Mouse (Mus musculus) skeletal muscle tissue, adult 2 months (tissue): ENCODE data around the gene Cds1.

Experiments
- DNase-seq: peaks from one replicate; pipeline ENCODE4 v3.0.0-alpha.2; 2012; ENCODE audit warnings: low read depth, low spot score

Gene Cds1

DNA sequence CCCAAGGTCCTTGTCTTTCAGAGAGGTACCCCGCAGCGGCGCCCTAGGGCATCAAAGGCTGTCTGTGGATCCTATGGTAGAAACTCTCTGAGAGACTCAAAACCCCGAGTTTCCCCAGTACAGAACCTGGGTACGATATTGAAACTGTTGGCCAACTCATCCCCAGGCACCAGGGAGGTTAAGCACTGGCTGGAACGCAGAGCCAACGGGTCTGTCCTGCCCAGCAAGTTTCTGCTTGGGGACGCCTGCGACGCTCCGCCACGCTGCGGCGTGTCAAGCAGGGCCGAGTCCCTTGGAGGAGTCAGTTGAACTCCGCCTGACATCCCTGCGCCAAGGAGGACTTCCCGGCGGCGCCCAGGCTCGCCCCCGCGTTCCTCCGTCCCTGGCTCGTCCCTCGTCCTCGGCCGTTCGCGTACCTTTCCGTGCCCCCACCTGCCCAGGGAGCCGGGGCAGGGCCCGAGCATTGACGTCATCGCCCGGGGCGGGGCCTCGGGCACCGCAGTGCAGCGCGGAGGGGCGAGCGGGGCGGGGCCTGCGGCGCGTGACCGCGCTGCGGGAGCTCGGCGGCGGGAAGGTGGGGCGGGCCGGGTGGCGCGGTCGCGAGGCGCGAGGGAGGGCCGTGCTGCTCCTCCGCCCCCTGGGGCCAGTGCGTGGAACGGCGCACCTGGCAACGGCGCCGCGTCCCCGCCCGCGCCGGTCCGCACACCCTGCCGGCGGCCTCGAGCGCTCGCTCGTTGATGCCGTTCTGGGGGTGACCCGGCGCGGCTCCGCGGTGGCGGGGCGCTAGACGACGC, at the start of gene Cds1:
Cds1 (plus strand) TSS at position 577 of the 794 bp plus-strand sequence.
- peak; percentile 15 for DNase-seq

DNA sequence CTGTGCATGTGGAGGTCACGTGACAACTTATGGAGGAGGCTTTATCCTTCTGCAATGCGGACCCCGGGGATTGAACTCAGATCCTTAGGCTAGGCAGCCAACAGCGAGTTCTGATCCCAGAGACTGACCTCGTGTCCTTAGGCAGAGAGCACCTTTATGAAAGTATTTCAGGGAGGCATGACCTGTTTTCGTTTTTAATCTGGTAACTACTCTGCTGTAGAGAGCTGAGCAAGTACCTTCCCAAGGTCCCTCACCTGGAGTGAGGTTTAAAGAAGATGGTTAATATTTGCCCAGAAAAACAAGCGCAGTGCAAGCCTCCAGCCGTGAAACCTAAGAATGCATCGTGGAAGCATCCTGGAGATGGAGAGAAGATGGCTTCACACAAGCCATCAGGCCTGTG, 40.7 kb upstream of the Cds1 start:
- DNase-seq, result no peak

DNA sequence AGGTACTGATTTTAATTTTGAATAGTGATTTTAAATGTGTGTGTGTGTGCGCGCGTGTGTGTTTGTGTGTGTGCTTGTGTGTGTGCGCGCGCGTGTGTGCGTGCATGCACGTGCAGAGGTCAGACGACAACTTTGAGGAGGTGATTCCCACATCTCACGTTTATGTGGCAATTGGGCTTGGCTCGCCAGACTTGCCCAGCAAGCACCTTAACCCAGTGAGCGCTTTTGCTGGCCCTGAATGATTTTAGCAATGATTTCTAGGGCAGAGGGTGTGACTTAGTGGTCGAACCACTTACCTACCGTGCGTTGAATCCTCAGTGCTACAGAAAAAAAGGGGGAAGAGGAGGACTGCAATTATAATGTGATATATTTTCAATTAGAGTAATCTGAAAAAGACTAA, 40.2 kb upstream of the Cds1 start:
- no peak for DNase-seq

DNA sequence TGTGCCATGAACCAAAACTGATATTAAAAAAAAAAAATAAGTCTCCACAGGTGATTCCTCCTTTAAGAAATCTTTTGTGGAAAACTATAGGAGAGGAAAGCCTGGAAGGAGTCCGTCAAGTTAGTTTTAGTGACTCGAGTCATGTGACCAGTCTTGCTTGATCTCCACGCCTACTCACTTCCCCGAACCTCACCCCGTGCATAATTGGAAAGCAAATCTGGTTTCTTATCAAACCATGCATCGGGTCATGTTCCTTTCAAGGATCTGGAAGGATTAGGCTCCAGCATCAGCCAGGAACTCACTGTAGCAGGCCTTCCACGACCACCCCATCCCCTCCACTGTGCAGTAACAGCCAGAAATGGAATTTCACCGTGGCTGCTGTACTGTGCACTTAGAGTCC, 39.2 kb upstream of the Cds1 start:
- no peak for DNase-seq

DNA sequence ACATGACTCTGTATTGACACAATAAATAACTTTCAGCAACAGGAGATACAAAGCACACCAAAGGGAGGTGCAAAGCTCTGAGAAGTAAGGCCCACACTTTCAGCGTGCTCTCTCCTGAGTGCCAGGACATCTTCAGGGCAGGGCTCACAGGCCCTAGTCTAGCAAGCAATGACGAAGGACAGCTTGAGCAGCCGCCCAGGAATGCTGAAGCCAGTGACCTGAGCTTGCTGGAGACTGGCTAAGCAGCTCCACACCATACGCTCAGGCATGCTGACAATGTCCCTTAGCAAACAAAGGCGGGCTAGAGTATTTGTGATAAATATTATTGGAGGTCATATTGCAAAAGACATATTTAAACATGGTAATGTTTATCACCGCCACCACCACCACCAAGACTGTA, 38.6 kb upstream of the Cds1 start:
- DNase-seq, result no peak

DNA sequence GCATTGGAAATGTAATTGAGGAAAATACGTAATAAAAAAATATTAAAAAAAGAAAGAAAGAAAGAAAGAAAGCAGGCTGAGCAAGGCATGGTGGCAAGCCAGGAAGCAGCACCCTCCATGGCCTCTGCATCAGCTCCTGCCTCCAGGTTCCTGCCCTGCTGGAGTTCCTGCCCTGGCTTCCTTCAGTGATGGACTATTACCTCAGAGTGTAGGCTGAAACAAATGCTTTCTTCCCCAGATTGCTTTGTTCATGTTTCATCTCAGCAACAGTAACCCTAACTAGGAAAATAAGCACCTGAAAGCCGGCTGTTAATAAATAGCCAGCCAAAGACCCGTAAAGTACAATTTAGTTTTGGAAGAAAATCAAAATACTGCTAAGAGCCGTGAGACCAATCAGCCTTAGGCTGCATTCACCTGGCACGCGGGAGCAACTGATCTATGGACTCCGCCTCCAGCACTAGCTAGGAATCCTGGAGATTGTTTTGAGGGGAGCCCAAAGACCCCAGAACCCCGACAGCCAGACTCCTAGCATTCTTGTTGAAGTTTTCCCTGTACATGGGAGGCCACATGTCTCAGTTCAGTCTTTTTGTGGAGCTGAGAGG, 36.5 kb upstream of the Cds1 start:
- DNase-seq, result no peak

DNA sequence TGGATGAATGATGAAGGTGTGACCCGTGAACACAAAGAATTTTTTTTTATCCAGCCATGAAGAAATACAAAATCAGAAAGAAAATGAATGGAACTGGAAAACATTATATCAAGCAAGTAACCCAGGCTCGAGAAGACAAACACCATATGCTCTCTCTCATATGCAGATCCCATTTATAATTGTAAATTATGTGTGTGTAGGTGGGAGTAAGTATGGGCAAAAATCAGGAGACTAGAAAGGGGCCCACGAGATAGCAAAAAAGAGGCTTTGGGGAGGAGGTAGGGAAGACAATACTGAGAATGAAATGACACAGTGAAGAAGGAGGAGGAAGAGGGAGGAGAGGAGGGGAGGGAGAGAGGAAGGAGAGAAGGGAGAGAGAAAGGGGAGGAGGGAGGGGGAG, 27.6 kb upstream of the Cds1 start:
- no peak for DNase-seq

DNA sequence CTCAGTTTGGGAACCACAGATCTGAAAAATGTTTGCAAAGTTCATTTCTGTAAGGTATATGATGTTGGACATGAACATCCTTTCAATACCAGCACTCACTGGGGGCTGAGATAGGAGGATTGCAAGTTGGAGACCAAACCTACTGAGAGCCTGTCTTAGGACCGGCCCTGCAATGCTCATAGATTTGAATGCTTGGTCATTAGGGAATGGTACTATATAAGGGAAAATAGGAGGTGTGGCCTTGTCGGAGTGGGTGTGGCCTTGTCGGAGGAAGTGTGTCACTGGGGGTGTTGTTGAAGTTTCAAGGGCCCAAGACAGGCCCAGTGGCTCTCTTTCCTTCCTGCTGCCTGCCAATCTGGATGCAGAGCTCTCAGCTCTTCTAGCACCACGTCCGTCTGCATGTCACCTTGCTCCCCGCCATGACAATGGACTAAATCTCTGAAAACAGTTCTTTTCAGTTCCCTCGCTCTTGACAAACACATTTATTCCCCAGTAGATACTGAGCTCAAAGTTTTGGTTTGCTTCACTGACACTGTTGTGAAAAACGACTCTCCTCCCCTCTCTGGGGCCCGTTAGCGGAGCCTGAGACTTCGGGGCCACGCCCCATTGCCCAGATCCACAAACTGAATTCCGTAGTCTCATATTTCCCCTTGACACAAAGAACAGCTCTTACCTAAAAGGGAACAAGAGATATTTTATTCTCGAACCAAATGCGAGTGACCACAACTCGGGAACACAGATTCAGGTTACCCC, 24.3 kb upstream of the Cds1 start:
- DNase-seq, result no peak

DNA sequence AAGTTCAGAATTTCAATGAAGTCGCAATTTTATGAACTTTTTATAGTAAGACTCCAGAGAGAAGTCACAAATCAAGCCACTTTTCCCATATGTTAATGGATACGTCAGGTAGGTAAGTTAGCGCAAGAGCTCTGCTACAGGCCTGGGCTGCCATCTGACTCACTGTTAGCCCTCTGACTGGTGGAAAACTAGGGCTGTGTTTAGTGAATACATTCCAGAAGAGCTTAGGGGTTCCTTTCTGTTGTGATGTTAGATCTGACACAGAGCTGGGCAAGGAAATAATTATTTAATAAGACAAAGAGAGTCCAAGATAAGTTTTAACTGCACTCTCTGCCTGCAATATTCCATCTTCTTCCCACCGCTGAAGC, 23.7 kb upstream of the Cds1 start:
- DNase-seq, result no peak

DNA sequence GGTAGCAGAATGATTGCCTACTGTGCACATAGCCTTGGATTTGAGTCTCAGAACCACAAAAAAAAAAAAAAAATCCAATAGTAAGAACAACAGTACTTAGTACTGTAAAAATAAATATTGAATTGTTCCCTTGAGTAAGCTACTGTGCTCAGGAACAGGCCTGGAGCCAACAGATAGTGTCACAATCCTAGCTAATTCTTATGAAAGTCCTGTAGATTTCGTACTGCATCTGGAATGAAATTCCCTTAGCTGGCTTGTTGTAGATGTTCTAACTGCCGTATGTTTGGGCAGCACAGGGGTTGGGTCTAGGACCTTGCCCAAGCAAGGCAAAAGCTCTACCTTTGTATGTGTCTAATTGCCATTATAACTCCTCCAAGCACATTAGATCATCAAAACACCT, 22.9 kb upstream of the Cds1 start:
- DNase-seq, result peak; percentile 3

DNA sequence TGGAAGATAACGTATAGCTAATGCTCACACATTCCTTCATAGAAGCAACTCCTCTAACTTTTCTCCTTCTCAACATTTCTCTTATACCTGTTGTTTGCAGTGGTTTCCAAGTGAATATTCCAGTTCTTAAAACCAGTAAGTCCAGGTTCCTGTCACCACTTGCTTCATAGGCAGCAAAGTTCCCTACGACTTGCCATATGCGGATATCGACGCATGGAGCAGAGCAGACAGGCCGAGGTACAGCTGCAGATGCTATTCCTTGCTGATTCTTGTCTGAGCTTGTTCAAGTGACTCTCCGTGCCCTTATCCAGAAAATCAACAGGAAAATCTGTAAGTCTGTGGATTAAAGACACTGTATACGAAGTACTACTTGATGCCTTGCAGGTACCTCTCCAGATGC, 22.5 kb upstream of the Cds1 start:
- DNase-seq, result no peak

DNA sequence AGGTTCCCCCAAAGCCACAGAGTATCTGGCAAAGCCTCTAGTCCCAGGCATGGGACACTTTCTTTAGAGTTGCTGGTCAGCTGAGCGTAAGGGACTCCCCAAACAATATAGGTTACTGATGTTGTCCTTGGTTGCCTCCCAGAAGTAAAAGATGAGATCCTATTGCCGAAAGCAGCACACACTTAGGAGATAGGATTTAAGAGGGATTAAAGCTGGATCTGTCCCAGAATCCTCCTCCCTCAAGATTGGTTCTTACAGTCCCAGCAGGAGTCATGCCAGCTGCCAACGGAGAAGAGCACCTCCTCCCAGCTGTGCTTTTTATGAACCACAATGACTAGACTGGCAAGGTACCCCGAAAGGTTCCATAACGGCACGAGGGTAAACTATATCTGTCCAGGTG, 20.0 kb upstream of the Cds1 start:
- no peak for DNase-seq

DNA sequence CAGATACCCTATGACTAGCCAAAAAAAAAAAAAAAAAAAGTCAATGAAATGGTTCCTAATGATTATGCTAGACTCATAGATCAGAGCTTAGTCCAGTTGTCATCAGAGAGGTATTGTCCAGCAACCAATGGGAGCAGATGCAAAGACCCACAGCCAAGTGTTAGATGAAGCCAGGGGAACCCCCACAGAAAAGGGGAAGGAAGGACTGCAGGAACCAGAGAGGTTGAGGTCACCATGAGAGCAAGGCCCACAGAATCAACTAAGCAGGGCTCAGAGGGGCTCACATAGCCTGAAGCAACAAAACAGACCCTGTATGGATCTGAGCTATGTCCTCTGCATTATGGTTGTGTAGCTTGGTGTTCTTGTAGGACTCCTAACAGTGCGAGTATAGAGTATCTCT, 11.2 kb upstream of the Cds1 start:
- no peak for DNase-seq

DNA sequence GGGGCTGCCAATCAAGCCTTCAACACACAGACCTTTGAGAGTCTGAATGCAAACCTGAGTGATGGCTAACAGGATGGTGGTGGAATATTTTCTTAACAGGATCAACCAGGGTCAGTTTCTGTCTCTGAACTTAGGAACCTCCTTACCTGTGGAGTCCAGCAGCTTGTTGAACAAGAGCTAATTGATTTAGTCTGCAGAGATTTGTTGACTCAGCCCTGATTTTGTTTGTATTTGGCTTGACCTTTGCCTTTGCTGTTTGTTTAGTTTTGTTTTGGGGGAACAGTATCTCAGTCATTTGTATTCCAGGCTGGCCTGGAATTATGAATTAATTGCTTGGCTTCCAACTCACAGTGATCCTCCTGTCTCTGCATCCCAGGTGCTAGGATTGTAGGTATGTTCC, 7.3 kb upstream of the Cds1 start:
- no peak for DNase-seq

DNA sequence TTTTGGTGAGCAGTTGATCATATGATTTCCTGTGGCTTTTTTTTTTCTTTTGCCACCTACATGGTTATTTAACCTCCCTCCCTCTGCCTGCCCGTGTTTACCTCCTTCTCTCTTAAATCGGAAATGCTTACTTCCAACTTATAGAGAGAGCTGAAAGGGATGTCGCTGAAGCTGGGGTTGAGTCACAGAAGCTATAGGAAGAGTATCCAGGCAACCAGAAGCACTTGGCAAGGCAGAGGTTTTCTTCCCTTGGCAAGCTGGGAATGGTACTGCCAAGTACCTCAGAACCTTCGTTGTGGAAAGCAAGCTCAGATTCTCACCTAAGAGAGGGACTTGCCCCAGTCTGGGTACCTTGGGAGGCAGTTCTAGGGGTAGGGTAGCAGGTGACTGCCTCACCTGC, 3.2 kb upstream of the Cds1 start:
- DNase-seq, result no peak

DNA sequence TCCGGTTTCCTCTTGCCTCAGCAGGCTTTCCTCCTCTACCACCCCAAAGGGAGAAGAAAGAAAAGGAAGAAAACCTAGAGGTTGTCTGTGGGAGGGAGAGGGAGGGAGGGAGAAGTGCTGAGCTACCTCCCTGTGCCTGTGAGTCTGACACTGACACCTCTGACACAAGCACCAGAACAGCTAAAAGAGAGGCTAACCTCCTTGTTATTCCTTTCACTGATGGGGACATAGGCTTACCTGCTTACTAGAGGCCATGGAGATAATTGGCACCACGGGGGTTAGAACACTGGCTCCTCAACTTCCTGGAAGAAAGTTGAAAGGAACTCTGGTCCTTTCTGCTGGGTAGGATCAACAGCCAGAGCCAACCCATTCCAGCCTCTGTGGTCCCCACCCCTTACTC, 1.4 kb upstream of the Cds1 start:
- no peak for DNase-seq

DNA sequence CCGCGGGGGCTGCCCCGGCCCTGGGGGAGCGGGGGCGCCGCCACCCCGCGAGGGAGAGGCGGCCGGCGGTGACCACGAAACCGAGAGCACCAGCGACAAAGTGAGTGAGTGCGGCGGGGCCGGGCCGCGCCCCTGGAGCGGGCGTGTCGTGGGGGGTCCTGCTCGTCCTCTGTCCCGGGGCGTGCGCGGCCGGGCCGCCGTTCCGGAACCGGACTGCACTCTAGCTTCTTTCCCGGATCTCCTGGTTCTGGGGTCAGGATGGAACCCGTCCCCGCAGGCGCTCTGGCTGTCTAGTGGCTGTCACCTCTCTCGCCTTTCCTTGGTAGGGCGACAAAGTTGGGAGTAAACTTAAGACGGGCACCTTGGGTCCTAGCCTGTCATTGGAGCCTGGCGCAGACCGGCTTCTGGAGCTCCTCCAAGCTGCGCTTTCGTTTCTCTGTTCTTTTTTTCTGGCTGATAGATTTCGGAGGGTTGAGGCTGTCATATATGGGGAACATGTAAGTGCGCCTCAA, 516 bp downstream of the Cds1 start:
- no peak for DNase-seq

DNA sequence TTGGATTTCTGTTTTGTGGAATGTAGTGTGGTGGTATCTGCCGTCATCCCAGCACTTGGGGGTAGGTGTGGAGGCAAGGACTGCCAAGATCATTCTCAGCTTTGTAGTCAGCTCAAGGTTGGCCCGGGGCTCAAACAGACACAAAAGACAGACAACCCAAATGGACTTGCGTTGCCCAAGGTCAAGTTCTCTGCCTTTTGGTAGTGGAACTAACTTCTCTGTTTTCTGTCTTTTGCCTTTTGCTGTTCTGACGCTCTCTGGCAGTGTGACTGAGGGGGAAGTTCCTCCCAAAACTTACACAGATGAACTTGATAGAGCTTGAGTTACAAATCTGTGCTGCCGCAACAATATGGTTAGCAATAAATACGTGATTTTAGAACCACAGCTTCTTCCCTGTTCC, 1.3 kb downstream of the Cds1 start:
- DNase-seq, result no peak

DNA sequence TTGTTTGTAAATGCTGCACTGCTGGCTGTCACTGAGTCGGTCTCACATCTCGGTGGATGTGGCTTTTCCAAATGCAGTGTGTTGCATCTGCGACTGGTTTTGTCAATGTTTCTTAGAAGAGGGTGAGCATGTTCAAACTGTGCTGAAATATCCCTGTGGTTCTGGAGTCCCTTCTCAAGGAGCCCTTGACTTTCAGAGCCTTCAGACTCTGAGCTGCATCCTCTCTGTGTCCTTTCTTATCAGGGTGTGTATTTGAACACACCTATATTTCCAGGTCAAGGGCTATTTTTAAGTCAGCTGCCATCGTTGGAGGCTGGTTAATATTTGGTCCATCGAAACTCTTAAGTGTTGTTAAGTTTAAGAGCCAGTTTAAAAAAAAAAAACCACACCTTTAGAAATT, 2.2 kb downstream of the Cds1 start:
- no peak for DNase-seq

DNA sequence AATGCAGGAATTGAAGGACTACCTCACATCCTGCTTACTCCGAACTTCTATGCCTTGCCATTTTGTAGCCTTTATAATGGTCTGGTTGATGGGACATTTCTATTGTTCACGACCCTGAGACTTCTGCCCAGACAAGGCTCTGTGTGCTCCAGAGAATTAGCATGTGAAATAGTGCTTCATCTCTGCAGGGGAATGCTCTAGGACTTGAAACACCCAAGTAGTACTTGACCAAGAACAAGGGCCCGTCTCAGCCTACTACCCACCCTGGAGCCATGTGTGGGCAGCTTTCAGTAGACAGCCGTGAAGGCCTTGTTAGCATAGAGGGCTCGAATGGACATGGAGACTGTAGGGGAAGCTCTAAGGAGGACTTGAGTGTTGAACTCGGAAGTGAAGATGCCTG, 2.6 kb downstream of the Cds1 start:
- DNase-seq, result no peak

DNA sequence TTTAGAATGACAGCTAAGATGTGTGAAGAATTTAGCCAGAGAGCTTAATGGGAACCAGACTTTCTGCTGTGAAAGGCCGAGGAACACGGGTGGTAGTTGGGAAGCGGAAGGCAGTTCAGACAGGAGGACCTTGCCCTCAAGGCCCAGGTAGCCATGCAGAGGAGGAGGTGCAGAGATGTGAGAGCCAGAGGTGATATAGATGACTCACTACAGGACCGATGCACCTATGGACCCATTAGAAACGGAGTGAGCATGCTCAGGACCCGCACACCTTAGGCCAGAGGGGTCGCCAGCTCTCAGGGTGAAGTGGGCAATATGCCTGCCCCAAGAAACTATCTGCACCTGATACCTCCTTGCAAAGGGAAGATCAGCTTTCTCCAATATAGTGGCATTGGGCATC, 3.6 kb downstream of the Cds1 start:
- DNase-seq, result no peak

DNA sequence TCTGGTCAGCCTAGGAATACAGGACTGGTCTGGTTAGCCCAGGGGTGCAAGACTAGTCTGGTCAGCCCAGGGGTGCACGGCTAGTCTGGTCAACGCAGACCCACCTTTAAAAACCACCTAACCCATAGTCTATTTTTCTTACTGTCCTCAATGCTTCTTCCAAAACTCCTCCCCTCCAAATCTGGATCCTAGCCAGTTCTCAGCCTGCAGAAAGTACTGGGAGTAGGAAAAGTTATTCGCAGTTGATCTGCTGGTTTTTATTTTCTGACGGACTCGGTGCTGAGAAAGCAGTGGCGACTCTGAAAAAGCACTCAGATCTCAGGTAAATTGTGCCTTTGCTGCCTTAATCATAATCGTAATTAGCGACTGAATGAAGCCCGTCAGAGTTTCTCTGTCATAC, 7.7 kb downstream of the Cds1 start:
- no peak for DNase-seq

DNA sequence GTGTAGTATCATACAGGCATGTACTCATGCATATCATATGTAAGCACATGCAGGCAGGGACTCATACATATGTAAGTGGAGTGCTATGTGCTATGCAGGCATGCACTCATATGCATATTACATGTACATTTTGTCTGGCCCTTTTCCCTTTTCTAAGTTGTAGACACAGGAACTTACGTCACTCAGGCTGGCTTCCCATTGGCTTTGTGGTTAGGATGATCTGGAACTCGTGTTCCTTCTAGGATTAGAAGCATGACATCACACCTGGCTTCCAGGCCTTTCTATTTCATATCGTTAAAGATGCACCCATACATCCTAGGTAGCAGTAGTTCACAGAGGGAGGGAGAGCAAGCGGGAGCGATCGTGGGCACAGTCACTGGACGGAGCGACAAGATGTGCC, 10.3 kb downstream of the Cds1 start:
- DNase-seq, result no peak
